Mouse (Mus musculus) heart, embryonic 16.5 days (tissue): ENCODE measurements around the gene OR5BS1P. TPM values are rescaled to one million over a fixed set of nuclear protein-coding genes. Genes with fewer than 3 reads are reported as not detected.

ENCODE experiments used
- ATAC-seq: fragments of 200-750 bp; cut with Nextera tagmentation; replicated peaks from 2 replicates; pipeline ENCODE4 v1.8.0; 2017; ENCODE audit warnings: moderate number of reproducible peaks; ENCODE audit not compliant: insufficient read depth, low FRiP score; ENCODE audit errors: extremely low read depth
- H3K27ac ChIP-seq: fragments of 300-500 bp; sonication (generic); 2 replicates; pipeline ENCODE4 v1.5.1; 2014; ENCODE audit warnings: mild to moderate bottlenecking, low read length, control low read depth, moderate library complexity
- H3K27me3 ChIP-seq: fragments of 300-500 bp; sonication (generic); 2 replicates; pipeline ENCODE4 v1.6.1; 2014; ENCODE audit warnings: low read length, mixed read lengths; ENCODE audit not compliant: control insufficient read depth, insufficient read depth
- H3K36me3 ChIP-seq: fragments of 300-500 bp; sonication (generic); 2 replicates; pipeline ENCODE4 v1.6.1; 2014; ENCODE audit not compliant: control insufficient read depth, insufficient read depth
- H3K4me1 ChIP-seq: fragments of 300-500 bp; sonication (generic); 2 replicates; pipeline ENCODE4 v1.6.1; 2014; ENCODE audit warnings: low read length, mixed read lengths; ENCODE audit not compliant: control insufficient read depth, insufficient read depth
- H3K4me2 ChIP-seq: fragments of 300-500 bp; sonication (generic); 2 replicates; pipeline ENCODE4 v1.6.1; 2014; ENCODE audit warnings: low read depth, mild to moderate bottlenecking, control low read depth, low read length
- H3K4me3 ChIP-seq: fragments of 300-500 bp; sonication (generic); 2 replicates; pipeline ENCODE4 v1.5.1; 2014; ENCODE audit warnings: mild to moderate bottlenecking, control low read depth, low read length
- H3K9ac ChIP-seq: fragments of 300-500 bp; sonication (generic); 2 replicates; pipeline ENCODE4 v1.6.1; 2014; ENCODE audit warnings: low read length, control low read depth
- H3K9me3 ChIP-seq: fragments of 300-500 bp; sonication (generic); replicated peaks from 2 replicates; pipeline ENCODE4 v1.6.1; 2016; ENCODE audit warnings: low read length; ENCODE audit not compliant: control insufficient read depth
- WGBS: fragments of 180-500 bp; shearing (Covaris S2); extraction: QIAGEN DNeasy Blood & Tissue Kit; methylation state at CpG from one replicate; pipeline ENCODE4 v1.1.7; 2014; 5-methylcytosine and 5-hydroxymethylcytosine counted together
- microRNA-seq: library from miRNA; unstranded; fragments of <30 nt; microRNA quantifications from one replicate; pipeline ENCODE4, GENCODE M21; 2017
- polyA plus RNA-seq: library from polyadenylated mRNA; unstranded; fragments of >200 nt; fragmentation: Nextera tagmentation; extraction: Ambion mirVana; gene quantifications from 2 replicates; pipeline ENCODE4 v1.2.1, GENCODE M21; 2015

Gene OR5BS1P
- polyA plus RNA-seq, 1 experiment from 2014 or later, result not detected

- Histone ChIP-seq H3K4me1 (no peaks in the 10 kb centered on the region), H3K27ac (no peak overlapping the region), H3K27me3 (no peaks in the 10 kb centered on the region), H3K9ac (no peak overlapping the region), H3K4me3 (no peak overlapping the region), H3K4me2 (no peak overlapping the region), H3K9me3 (no peaks in the 10 kb centered on the region), H3K36me3 (peaks cover 59% of the 10 kb centered on the region)
- 91% methylated on average over 3 of the region's 3 CpGs for WGBS
- ATAC-seq, result no peak
Measured at GRCm38 (mm10) chr15:98521245-98521644, 51.5 kb downstream of the OR5BS1P start.

DNA sequence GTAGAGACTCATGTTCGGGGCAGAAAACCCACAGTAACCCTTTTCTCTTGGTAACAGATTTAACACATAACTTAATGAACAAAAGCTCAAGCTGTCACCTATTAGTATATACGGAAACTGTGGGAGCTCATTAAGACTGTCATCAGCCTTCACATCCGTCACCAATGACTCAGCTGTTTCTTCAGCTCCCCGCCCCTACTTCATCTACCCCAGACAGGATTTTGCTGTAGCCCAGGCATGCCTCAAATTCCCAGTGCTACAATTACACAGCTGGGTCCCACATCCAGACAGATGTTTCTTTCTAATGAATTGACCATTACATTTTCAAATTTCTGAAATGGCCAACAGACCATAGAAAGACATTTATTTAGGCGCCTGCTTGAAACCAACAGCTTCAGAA, 56.4 kb downstream of the OR5BS1P start:
- WGBS, result 59% methylated on average over 5 of the region's 5 CpGs
- Histone ChIP-seq H3K4me2 (no peak overlapping the region), H3K27me3 (no peaks in the 10 kb centered on the region), H3K4me3 (no peak overlapping the region), H3K27ac (no peak overlapping the region), H3K36me3 (peaks cover 80% of the 10 kb centered on the region), H3K9me3 (no peaks in the 10 kb centered on the region), H3K9ac (no peak overlapping the region), H3K4me1 (no peaks in the 10 kb centered on the region)
- no peak for ATAC-seq

- no peak overlapping the region for H3K4me2 ChIP-seq
- H3K9ac ChIP-seq, result no peak overlapping the region
- H3K27me3 ChIP-seq, result no peaks in the 10 kb centered on the region
- 92% methylated on average over 5 of the region's 5 CpGs for WGBS
- ATAC-seq, result no peak
- peaks cover 1% of the 10 kb centered on the region for H3K4me1 ChIP-seq
- H3K36me3 ChIP-seq, result peaks cover 79% of the 10 kb centered on the region
- H3K27ac ChIP-seq, result no peak overlapping the region
- H3K4me3 ChIP-seq, result no peak overlapping the region
- H3K9me3 ChIP-seq, result no peaks in the 10 kb centered on the region
Measured at GRCm38 (mm10) chr15:98527056-98527771, 57.5 kb downstream of the OR5BS1P start.

DNA sequence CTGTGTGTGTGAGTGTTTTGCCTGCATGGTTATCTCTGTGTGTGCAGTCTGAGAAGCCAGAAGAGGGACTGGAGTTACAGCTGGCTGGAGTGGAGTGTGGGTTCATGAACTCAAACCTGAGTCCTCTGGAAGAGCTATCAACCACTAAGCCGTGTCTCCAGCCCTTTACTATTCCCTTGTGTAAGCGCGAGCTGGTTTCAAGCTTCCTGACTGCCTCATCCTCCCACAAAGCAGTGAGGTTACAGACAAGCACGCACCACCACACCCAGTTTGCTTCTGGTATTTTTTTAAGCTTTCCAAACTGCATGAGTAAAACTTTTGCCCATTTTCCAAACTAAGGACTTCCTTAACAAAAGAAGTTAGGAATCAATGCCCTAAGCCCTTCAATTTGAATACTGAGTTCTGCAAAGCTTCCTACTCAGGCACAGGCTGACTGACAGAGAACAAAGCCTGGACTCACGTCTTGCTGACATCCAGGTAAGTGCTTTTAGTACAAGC, 58.4 kb downstream of the OR5BS1P start:
- no peak overlapping the region for H3K4me3 ChIP-seq
- WGBS, result 76% methylated on average over 5 of the region's 5 CpGs

More for the DNA sequence above, 58.4 kb downstream of the OR5BS1P start:
- no peak overlapping the region for H3K9ac ChIP-seq
- H3K36me3 ChIP-seq, result peaks cover 70% of the 10 kb centered on the region
- H3K27me3 ChIP-seq, result no peaks in the 10 kb centered on the region
- H3K4me2 ChIP-seq, result no peak overlapping the region
- ATAC-seq, result no peak
- H3K27ac ChIP-seq, result no peak overlapping the region
- peaks cover 7% of the 10 kb centered on the region for H3K4me1 ChIP-seq
- H3K9me3 ChIP-seq, result no peaks in the 10 kb centered on the region

Small RNA genes lying within 50 kb of the gene (microRNA-seq; reads per million reads assigned to microRNA genes)
- gene Mir1291, result not detected

Other genes starting within 250 kb of the OR5BS1P start
- gene Gm44579, start 248.9 kb upstream of the OR5BS1P start, polyA plus RNA-seq, result not detected in 2 replicates
- gene Olfr287, start 248.8 kb upstream of the OR5BS1P start, polyA plus RNA-seq, result not detected in 2 replicates
- gene Olfr286, start 235.4 kb upstream of the OR5BS1P start, polyA plus RNA-seq, result not detected in 2 replicates
- gene H1fnt, start 212.6 kb upstream of the OR5BS1P start, polyA plus RNA-seq, result not detected in 2 replicates
- 1.6 and 2.0 TPM in 2 replicates for gene Zfp641, start 173.7 kb upstream of the OR5BS1P start, polyA plus RNA-seq
- not detected in 2 replicates for gene Olfr285, start 152.5 kb upstream of the OR5BS1P start, polyA plus RNA-seq
- not detected in 2 replicates for gene Olfr284, start 128.9 kb upstream of the OR5BS1P start, polyA plus RNA-seq
- not detected in 2 replicates for gene Olfr283, start 89.0 kb upstream of the OR5BS1P start, polyA plus RNA-seq
- not detected in 2 replicates for gene Olfr282, start 38.7 kb upstream of the OR5BS1P start, polyA plus RNA-seq
- gene Olfr281, start 17.3 kb upstream of the OR5BS1P start, polyA plus RNA-seq, result not detected in 2 replicates
- not detected in 2 replicates for gene Lalba, start 12.8 kb downstream of the OR5BS1P start, polyA plus RNA-seq
- gene Olfr279, start 22.5 kb downstream of the OR5BS1P start, polyA plus RNA-seq, result not detected in 2 replicates
- 77.7 and 79.2 TPM in 2 replicates for gene Kansl2, start 64.4 kb downstream of the OR5BS1P start, polyA plus RNA-seq
- gene Ccnt1, start 101.0 kb downstream of the OR5BS1P start, polyA plus RNA-seq, result 36.4 and 41.2 TPM in 2 replicates
- 0.64 TPM in 1 of 2 replicates, not detected in the other for gene 4930415O20Rik, start 101.1 kb downstream of the OR5BS1P start, polyA plus RNA-seq
- 39.0 and 47.1 TPM in 2 replicates for gene Adcy6, start 140.2 kb downstream of the OR5BS1P start, polyA plus RNA-seq
- 8.2 and 10.5 TPM in 2 replicates for gene Cacnb3, start 160.9 kb downstream of the OR5BS1P start, polyA plus RNA-seq
- gene Ddx23, start 193.0 kb downstream of the OR5BS1P start, polyA plus RNA-seq, result 15.2 and 18.3 TPM in 2 replicates
- gene Rnd1, start 207.6 kb downstream of the OR5BS1P start, polyA plus RNA-seq, result 1.1 and 1.7 TPM in 2 replicates
- 0.97 and 1.0 TPM in 2 replicates for gene Ccdc65, start 238.3 kb downstream of the OR5BS1P start, polyA plus RNA-seq